26 mouse cellular contexts compared by ENCODE assay signal in genomic region chr6:106332933-106333332, GRCm38 (mm10).
"Had no signal": no experiment of that assay in that cellular context is flagged by ENCODE, and none has a peak within 500 bp of the region (broad histone marks: within the 10 kb centered on the region; RNA-seq: fewer than 3 reads in every experiment).

No protein-coding gene starts in this region.

- H3K27ac ChIP-seq: gastrocnemius, adult 2 months; heart, embryonic 10.5 days; hindbrain, embryonic 10.5 days; hindbrain, embryonic 12.5 days; hindbrain, embryonic 14.5 days; intestine, embryonic 15.5 days; layer of hippocampus, adult 2 months; limb, embryonic 10.5 days; limb, embryonic 12.5 days had no signal

- H3K4me2 ChIP-seq: heart, embryonic 12.5 days; hindbrain, embryonic 12.5 days; hindbrain, embryonic 14.5 days; intestine, embryonic 15.5 days; limb, embryonic 12.5 days; liver, embryonic 11.5 days had no signal

- ATAC-seq: forebrain, postnatal 0 days; hindbrain, embryonic 16.5 days; inflammation-experienced regulatory T-cells, adult 6 months; intestine, embryonic 15.5 days; intestine, postnatal 0 days had no signal

- DNase-seq: forebrain, postnatal 0 days; gastrocnemius, adult 2 months; gastrocnemius, postnatal 10 days; gastrocnemius, postnatal 25 days; heart, adult 18-20 months; heart, postnatal 10 days; heart, postnatal 4 days; kidney, adult 18-20 months; kidney, adult 8-10 months; kidney, postnatal 10 days; kidney, postnatal 25 days; kidney, postnatal 4 days; liver had no signal

- H3K4me1 ChIP-seq: heart, embryonic 10.5 days; heart, embryonic 12.5 days; hindbrain, embryonic 12.5 days; intestine, embryonic 15.5 days; limb, embryonic 10.5 days; limb, embryonic 12.5 days had no signal

- H3K27me3 ChIP-seq: heart, embryonic 12.5 days; hindbrain, embryonic 12.5 days; intestine, embryonic 15.5 days; limb, embryonic 12.5 days had no signal

- H3K4me3 ChIP-seq: gastrocnemius, adult 2 months; heart, embryonic 10.5 days; heart, embryonic 12.5 days; hindbrain, embryonic 10.5 days; hindbrain, embryonic 12.5 days; intestine, embryonic 15.5 days; layer of hippocampus, adult 2 months; limb, embryonic 10.5 days; limb, embryonic 12.5 days had no signal

- H3K9ac ChIP-seq: forebrain, postnatal 0 days; heart, embryonic 12.5 days; hindbrain, embryonic 12.5 days; hindbrain, embryonic 14.5 days; intestine, embryonic 15.5 days; limb, embryonic 12.5 days had no signal

- H3K36me3 ChIP-seq: heart, embryonic 10.5 days; heart, embryonic 12.5 days; hindbrain, embryonic 10.5 days; hindbrain, embryonic 12.5 days; intestine, embryonic 15.5 days; limb, embryonic 10.5 days; limb, embryonic 12.5 days had no signal

- H3K9me3 ChIP-seq: heart, embryonic 10.5 days; heart, embryonic 12.5 days; hindbrain, embryonic 10.5 days; hindbrain, embryonic 12.5 days; intestine, embryonic 15.5 days; limb, embryonic 10.5 days; limb, embryonic 12.5 days had no signal
